Mouse (Mus musculus) erythroblast, embryonic 14.5 days (primary cell): Measurements from ENCODE around the gene Yars.

Source experiments
- GATA1 ChIP-seq: IDR thresholded peaks from 2 replicates; pipeline ENCODE4 v1.6.1; 2012; ENCODE audit warnings: low read length, inconsistent platforms, mixed read lengths
- TAL1 ChIP-seq: IDR thresholded peaks from 3 replicates; pipeline ENCODE4 v1.6.1; 2012; ENCODE audit warnings: low read length, inconsistent platforms, mixed read lengths

GRCm38 (mm10) chr4:129161076-129161475, 28.5 kb upstream of the Yars start:
- TF ChIP-seq TAL1 (no peak), GATA1 (no peak)
